Mouse (Mus musculus): ENCODE measurements around the gene Snx20.
"Not testable (repeated sequence)": the region's sequence is repeated elsewhere in the genome, so short reads cannot be mapped to it uniquely, and the experiment has no call there.

DNA sequence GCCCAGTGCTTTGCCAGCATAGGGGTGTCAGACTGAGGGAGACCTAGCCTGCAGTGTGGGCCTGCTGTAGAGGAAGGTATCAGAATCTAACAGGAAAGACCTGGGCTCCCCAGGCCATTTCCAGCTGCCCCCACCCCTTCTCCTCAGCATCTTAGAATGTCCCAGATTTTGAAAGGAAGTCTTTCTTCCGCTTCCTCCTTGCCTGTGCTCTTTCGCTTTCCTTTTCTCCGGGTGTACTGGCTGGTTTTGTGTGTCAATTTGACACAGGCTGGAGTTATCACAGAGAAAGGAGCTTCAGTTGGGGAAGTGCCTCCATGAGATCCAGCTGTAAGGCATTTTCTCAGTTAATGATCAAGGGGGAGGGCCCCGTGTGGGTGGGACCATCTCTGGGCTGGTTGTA is 15.2 kb upstream of the Snx20 start:
- not testable (repeated sequence) for TF ChIP-seq GATA1 (IDR thresholded peaks at IDR 0.05; ENCODE audit: borderline replicate concordance, low read length); CTCF (IDR thresholded peaks at IDR 0.05; ENCODE audit: low read depth, low read length)

All from G1E (cell line).